10 mouse cellular contexts compared by ENCODE assay signal in genomic region chr5:130081181-130081881, GRCm38 (mm10). TPM values are rescaled to one million over a fixed set of nuclear protein-coding genes. Genes with fewer than 3 reads are reported as not detected.
A peak's percentile ranks its signal among the peaks of the same experiment; 100 is the strongest.
DNase-seq lines count a peak whose midpoint lies in the region; TF ChIP-seq lines count a peak whose summit lies in the region.
"Had no signal": no experiment of that assay in that cellular context is flagged by ENCODE, and none has a peak within 500 bp of the region (broad histone marks: within the 10 kb centered on the region; RNA-seq: fewer than 3 reads in every experiment).

No protein-coding gene starts in this region.

- H3K4me3 ChIP-seq in layer of hippocampus, adult 2 months: no peak overlapping the region
- H3K4me3 ChIP-seq in macrophage (ENCODE audit: inconsistent target): no peak overlapping the region

- TF ChIP-seq CTCF in layer of hippocampus, adult 2 months (conservative IDR thresholded peaks at IDR 0.05): peak; percentile 68

- no peak overlapping the region for H3K27ac ChIP-seq in layer of hippocampus, adult 2 months
- peak overlapping the region; percentile 64 for H3K27ac ChIP-seq in macrophage
- H3K27ac ChIP-seq: midbrain, embryonic 13.5 days had no signal

- H3K79me2 ChIP-seq in macrophage (ENCODE audit: inconsistent target): peaks cover 53% of the 10 kb centered on the region; the same call in 1 of the 2 replicates

- H3K36me3 ChIP-seq in macrophage (ENCODE audit: inconsistent target): peaks cover 9% of the 10 kb centered on the region; the same call in 1 of the 2 replicates

- 84% methylated on average over 8 of the region's 8 CpGs for WGBS in macrophage (ENCODE audit: missing documents)

- no peak for DNase-seq in layer of hippocampus, adult 2 months (ENCODE audit: low spot score in 2 of 2)
- no peak for DNase-seq in layer of hippocampus, postnatal 25 days (ENCODE audit: extremely low spot score in 1 of 2, low spot score in 1 of 2)
- peak; percentile 84 to 85 for DNase-seq in B cell, adult 2 months
- peak; percentile 22 for DNase-seq in ES-CJ7 (ENCODE audit: low read depth, low spot score)
- DNase-seq in frontal cortex, postnatal 36 days (ENCODE audit: low spot score in 2 of 2): no peak
- DNase-seq in urinary bladder, postnatal 14 days (ENCODE audit: low spot score): no peak
- DNase-seq: cerebellum, adult 11 months; kidney, adult 18-20 months had no signal

RNA-seq across cellular contexts. Expression of gene Tpst1, which starts 8.2 kb away (rescaled TPM):
- total RNA-seq in layer of hippocampus, adult 2 months (2021): 10 to 100 TPM; 48.7 to 49.1 TPM
- 10 to 100 TPM; 46.4 to 48.2 TPM for total RNA-seq in layer of hippocampus, postnatal 25 days (2021)
- total RNA-seq in macrophage (2018; cell fraction: chromatin; rRNA removed): 10 to 100 TPM in 24 of 26 experiments, 1 to 10 TPM in 2; 5.5 to 91.3 (median 29.3) TPM
- total RNA-seq in macrophage (2018; cell fraction: cytosol; rRNA removed): 10 to 100 TPM; 11.9 to 59.0 (median 27.8) TPM
- total RNA-seq in macrophage (2018; cell fraction: nucleus; rRNA removed): 10 to 100 TPM in 25 of 26 experiments, 1 to 10 TPM in 1; 9.1 to 73.2 (median 38.8) TPM
- polyA plus RNA-seq in macrophage (2018): 11.0 to 26.4 TPM (median 21.7 TPM) in 3 replicates

RNA-seq across cellular contexts. Expression of gene Crcp, which starts 52.2 kb away (rescaled TPM):
- 10 to 100 TPM; 35.6 to 35.7 TPM for total RNA-seq in layer of hippocampus, adult 2 months (2021)
- 10 to 100 TPM; 32.0 to 38.1 TPM for total RNA-seq in layer of hippocampus, postnatal 25 days (2021)
- 10 to 100 TPM in 10 of 26 experiments, 1 to 10 TPM in 16; 3.3 to 13.9 (median 8.8) TPM for total RNA-seq in macrophage (2018; cell fraction: chromatin; rRNA removed)
- 10 to 100 TPM; 19.0 to 44.7 (median 32.8) TPM for total RNA-seq in macrophage (2018; cell fraction: cytosol; rRNA removed)
- 10 to 100 TPM in 16 of 26 experiments, 1 to 10 TPM in 10; 5.9 to 21.0 (median 11.9) TPM for total RNA-seq in macrophage (2018; cell fraction: nucleus; rRNA removed)
- polyA plus RNA-seq in macrophage (2018): 28.9 to 33.0 TPM (median 32.1 TPM) in 3 replicates

RNA-seq across cellular contexts. Expression of gene Asl, which starts 52.3 kb away (rescaled TPM):
- 10 to 100 TPM; 18.2 to 27.3 TPM for total RNA-seq in layer of hippocampus, adult 2 months (2021)
- total RNA-seq in layer of hippocampus, postnatal 25 days (2021): 10 to 100 TPM; 15.8 to 21.8 TPM
- total RNA-seq in macrophage (2018; cell fraction: chromatin; rRNA removed): 10 to 100 TPM; 20.6 to 70.5 (median 40.0) TPM
- 10 to 100 TPM; 26.8 to 44.9 (median 33.1) TPM for total RNA-seq in macrophage (2018; cell fraction: cytosol; rRNA removed)
- 10 to 100 TPM; 20.1 to 64.3 (median 32.2) TPM for total RNA-seq in macrophage (2018; cell fraction: nucleus; rRNA removed)
- polyA plus RNA-seq in macrophage (2018): 33.6 to 39.7 TPM (median 34.1 TPM) in 3 replicates

Comparison
In these comparisons a context has a peak if more than half of its experiments do, and no peak if none do; other contexts are left out.
1. DNase-seq: peak in B cell, adult 2 months (2 of 2) and ES-CJ7 (single experiment); none in layer of hippocampus, adult 2 months (0 of 2), layer of hippocampus, postnatal 25 days (0 of 2), frontal cortex, postnatal 36 days (0 of 2) and urinary bladder, postnatal 14 days (single experiment).